Mouse (Mus musculus): ENCODE results near the gene Trib3.
"Not testable (repeated sequence)": the region's sequence is repeated elsewhere in the genome, so short reads cannot be mapped to it uniquely, and the experiment has no call there.

Trib3 gene

GRCm38 (mm10) chr2:152307186-152307585, 36.6 kb downstream of the Trib3 start:
- no peak for DNase-seq (ENCODE audit: low read depth, low spot score)

GRCm38 (mm10) chr2:152305480-152305879, 38.4 kb downstream of the Trib3 start:
- no peak for DNase-seq (ENCODE audit: low read depth, low spot score)

GRCm38 (mm10) chr2:152303781-152304180, 40.1 kb downstream of the Trib3 start:
- no peak for DNase-seq (ENCODE audit: low read depth, low spot score)

GRCm38 (mm10) chr2:152302862-152303261, 41.0 kb downstream of the Trib3 start:
- no peak for DNase-seq (ENCODE audit: low read depth, low spot score)

- DNase-seq (ENCODE audit: low read depth, low spot score): no peak
Observed at GRCm38 (mm10) chr2:152294541-152294940, 49.3 kb downstream of the Trib3 start.

GRCm38 (mm10) chr2:152293727-152294475, 49.9 kb downstream of the Trib3 start, which contains the start of gene Tbc1d20:
Gene Tbc1d20 (plus strand): TSS chr2:152293828.
- DNase-seq (ENCODE audit: low read depth, low spot score): peak; percentile 93

- DNase-seq (ENCODE audit: low read depth, low spot score): peak; percentile 17
Observed at GRCm38 (mm10) chr2:152293179-152293726, 50.6 kb downstream of the Trib3 start.

GRCm38 (mm10) chr2:152292475-152292874, 51.4 kb downstream of the Trib3 start:
- no peak for DNase-seq (ENCODE audit: low read depth, low spot score)

GRCm38 (mm10) chr2:152289623-152290022, 54.2 kb downstream of the Trib3 start:
- not testable (repeated sequence) for DNase-seq (ENCODE audit: low read depth, low spot score)

- no peak for DNase-seq (ENCODE audit: low read depth, low spot score)
Observed at GRCm38 (mm10) chr2:152288046-152288445, 55.8 kb downstream of the Trib3 start.

- no peak for DNase-seq (ENCODE audit: low read depth, low spot score)
Observed at GRCm38 (mm10) chr2:152287560-152287959, 56.3 kb downstream of the Trib3 start.

All from ES-CJ7 (cell line).